Mouse (Mus musculus): ENCODE measurements around the gene Gm49320. TPM values are rescaled to one million over a fixed set of nuclear protein-coding genes. Genes with fewer than 3 reads are reported as not detected.

Gene Gm49320
- polyA plus RNA-seq, 1 experiment from 2014 or later, result not detected

DNA sequence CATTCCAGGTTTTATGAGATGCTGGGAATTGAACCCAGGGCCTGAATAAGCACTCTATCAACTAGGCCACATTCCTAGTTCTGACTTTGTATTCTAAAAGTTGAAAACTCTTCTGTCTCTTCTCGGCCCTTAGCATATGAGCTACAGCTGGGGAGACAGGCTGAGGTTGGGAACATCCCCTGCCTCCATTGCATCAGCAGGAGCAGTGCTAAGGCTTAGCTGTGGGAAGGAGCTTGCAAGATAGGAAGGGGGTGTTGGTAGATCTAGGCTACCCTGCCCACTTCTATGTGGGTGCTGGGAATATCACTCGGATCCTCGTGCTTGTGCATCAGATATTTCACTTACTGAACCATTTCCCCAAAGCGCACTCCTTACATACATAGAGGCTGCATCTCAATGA is 10.7 kb upstream of the Gm49320 start:
- Histone ChIP-seq H3K27ac (ENCODE audit: poor library complexity, severe bottlenecking) (no peak overlapping the region), H3K4me2 (no peak overlapping the region), H3K4me3 (no peak overlapping the region), H3K9ac (no peak overlapping the region), H3K27me3 (replicated peaks) (peaks cover 57% of the 10 kb centered on the region), H3K4me1 (replicated peaks) (peaks cover 7% of the 10 kb centered on the region), H3K36me3 (no peaks in the 10 kb centered on the region), H3K9me3 (replicated peaks) (no peaks in the 10 kb centered on the region)
- WGBS, result 86% methylated on average over 4 of the region's 4 CpGs
- ATAC-seq (ENCODE audit: insufficient number of reproducible peaks, low FRiP score), result no peak

DNA sequence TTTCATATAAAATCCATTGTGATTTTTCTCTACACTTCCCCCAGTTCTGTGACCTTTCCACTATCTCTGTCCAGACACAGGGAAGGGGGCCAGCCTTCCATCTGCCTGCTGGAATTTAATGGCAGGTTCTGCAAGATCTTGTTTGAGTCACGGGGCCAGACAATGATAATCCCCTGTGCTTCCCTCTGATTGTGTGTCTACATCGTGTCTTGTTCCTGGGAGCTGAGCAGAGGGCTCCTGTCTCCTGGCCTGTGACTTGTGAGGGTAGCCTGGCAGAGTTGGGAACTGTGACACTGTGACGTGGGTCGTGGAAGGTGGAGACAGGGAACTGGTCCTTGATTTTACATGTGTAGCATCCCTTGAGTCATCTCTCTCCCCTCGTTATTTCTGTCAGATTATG is 8.9 kb upstream of the Gm49320 start:
- Histone ChIP-seq H3K36me3 (no peaks in the 10 kb centered on the region), H3K27ac (ENCODE audit: poor library complexity, severe bottlenecking) (no peak overlapping the region), H3K9ac (no peak overlapping the region), H3K4me1 (replicated peaks) (peaks cover 7% of the 10 kb centered on the region), H3K27me3 (replicated peaks) (peaks cover 51% of the 10 kb centered on the region), H3K4me3 (no peak overlapping the region), H3K4me2 (no peak overlapping the region), H3K9me3 (replicated peaks) (no peaks in the 10 kb centered on the region)
- 58% methylated on average over 5 of the region's 5 CpGs for WGBS
- no peak for ATAC-seq (ENCODE audit: insufficient number of reproducible peaks, low FRiP score)

DNA sequence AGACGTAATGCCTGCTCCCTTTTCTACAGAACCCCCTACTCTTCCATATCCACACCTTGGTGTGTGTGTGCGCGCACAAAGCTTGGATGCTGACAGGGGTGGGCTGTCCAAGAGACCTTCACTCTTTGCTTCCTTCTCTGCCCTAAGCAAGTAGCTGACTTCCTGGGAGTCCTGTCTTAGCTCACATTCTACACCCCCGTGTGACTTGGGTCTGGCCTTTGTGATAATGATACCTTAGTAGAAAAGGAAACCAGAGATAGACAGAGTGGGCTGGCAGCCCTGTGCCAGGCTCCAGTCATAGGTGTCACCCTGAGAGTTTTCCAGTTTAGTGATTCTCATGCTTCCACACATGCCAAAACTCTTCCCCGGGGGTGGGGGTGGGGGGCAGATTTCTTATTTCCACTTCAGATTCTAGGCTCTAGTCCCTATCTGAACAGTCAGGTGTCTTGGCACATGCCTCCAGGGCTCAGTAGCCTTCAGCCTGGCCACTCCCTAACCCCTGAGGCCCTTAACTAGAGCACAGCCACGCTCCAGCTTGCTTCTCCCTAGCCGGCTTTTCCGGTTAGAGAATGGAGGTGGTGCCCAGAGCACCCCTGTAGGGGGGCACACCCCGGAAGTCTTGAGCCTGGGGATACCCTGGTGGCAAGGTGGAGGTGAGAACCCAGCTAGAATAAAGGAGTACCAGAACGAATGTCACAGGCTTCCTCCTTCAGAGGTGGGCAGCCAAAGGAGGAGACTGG is 7.9 kb upstream of the Gm49320 start:
- Histone ChIP-seq H3K9ac (no peak overlapping the region), H3K27me3 (replicated peaks) (peaks cover 55% of the 10 kb centered on the region), H3K4me3 (no peak overlapping the region), H3K4me2 (no peak overlapping the region), H3K9me3 (replicated peaks) (no peaks in the 10 kb centered on the region), H3K27ac (ENCODE audit: poor library complexity, severe bottlenecking) (no peak overlapping the region), H3K36me3 (no peaks in the 10 kb centered on the region), H3K4me1 (replicated peaks) (peaks cover 7% of the 10 kb centered on the region)
- no peak for ATAC-seq (ENCODE audit: insufficient number of reproducible peaks, low FRiP score)
- 44% methylated on average over 10 of the region's 10 CpGs for WGBS

DNA sequence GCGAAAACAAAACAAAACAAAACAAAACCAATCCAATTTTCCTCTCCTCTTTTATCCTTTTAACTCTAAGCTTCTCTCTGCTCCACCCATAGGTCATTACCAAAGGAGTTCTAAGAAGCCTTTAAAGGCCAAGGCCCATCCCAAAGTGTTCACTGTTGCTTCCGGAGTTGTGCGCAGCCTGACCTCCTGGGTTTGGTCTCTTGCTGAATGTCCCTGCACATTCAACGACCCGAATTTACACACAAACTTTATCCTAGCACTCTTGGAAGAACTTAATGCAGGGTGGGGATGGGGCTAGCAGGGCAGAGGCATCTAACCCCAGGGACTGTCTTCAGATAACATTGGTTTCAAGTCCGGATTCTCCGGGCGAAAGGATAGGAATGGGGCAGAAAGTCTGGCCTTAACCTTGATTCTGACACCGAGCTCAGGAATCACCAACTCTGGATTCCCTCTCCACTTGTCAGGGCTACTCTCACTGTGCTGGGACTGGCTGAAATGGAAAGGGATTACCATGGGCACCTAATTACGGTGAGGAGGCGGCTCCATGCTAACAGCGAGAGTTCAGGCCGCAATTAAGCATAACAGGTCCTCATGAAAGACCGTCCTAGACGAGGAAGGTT is 741 bp upstream of the Gm49320 start:
- WGBS, result 15% methylated on average over 15 of the region's 15 CpGs
- Histone ChIP-seq H3K9ac (peak overlapping the region; percentile 79), H3K4me1 (replicated peaks) (peaks cover 23% of the 10 kb centered on the region), H3K36me3 (peaks cover 21% of the 10 kb centered on the region), H3K4me3 (peak overlapping the region; percentile 65), H3K4me2 (peak overlapping the region; percentile 76), H3K9me3 (replicated peaks) (no peaks in the 10 kb centered on the region), H3K27ac (ENCODE audit: poor library complexity, severe bottlenecking) (peak overlapping the region; percentile 89), H3K27me3 (replicated peaks) (peaks cover 15% of the 10 kb centered on the region)
- ATAC-seq (ENCODE audit: insufficient number of reproducible peaks, low FRiP score), result no peak; the same call in 1 of the 2 replicates

GRCm38 (mm10) chr8:4239193-4239890 is 677 bp downstream of the Gm49320 start:
- Histone ChIP-seq H3K4me3 (peak overlapping the region; percentile 65), H3K9ac (peak overlapping the region; percentile 81), H3K27ac (ENCODE audit: poor library complexity, severe bottlenecking) (peak overlapping the region; percentile 89), H3K4me1 (replicated peaks) (peaks cover 23% of the 10 kb centered on the region), H3K9me3 (replicated peaks) (no peaks in the 10 kb centered on the region), H3K36me3 (peaks cover 35% of the 10 kb centered on the region), H3K4me2 (peak overlapping the region; percentile 76), H3K27me3 (replicated peaks) (peaks cover 15% of the 10 kb centered on the region)
- no peak; the same call in 1 of the 2 replicates for ATAC-seq (ENCODE audit: insufficient number of reproducible peaks, low FRiP score)
- 12% methylated on average over 19 of the region's 19 CpGs for WGBS

DNA sequence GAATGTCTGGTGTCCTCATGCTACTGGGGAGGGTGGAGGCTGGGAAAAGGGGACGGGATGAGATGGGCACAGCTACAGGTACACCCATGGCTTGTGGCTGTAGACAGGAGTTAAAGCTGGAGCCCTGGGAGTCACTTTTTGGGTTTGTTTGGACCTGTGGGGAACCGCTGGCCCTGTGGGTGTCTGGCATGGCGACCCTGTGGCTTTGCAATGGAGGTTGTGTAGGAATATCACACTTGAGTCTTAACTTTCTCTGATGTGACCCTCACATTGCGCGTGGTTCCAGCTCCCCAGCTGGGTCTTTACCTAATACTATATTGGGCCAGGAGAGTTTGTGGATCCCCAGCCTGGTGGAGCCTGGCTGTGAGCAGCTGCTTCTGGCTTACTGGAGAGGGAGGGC is 6.4 kb downstream of the Gm49320 start:
- H3K4me1 ChIP-seq (replicated peaks), result peaks cover 32% of the 10 kb centered on the region
- no peaks in the 10 kb centered on the region for H3K27me3 ChIP-seq (replicated peaks)
- H3K9me3 ChIP-seq (replicated peaks), result no peaks in the 10 kb centered on the region
- no peak for ATAC-seq (ENCODE audit: insufficient number of reproducible peaks, low FRiP score)
- no peak overlapping the region for H3K4me2 ChIP-seq
- H3K4me3 ChIP-seq, result no peak overlapping the region
- peaks cover 76% of the 10 kb centered on the region for H3K36me3 ChIP-seq
- 91% methylated on average over 5 of the region's 5 CpGs for WGBS
- H3K9ac ChIP-seq, result no peak overlapping the region
- H3K27ac ChIP-seq (ENCODE audit: poor library complexity, severe bottlenecking), result no peak overlapping the region

GRCm38 (mm10) chr8:4245737-4246136 is 7.1 kb downstream of the Gm49320 start:
- Histone ChIP-seq H3K27ac (ENCODE audit: poor library complexity, severe bottlenecking) (no peak overlapping the region), H3K9me3 (replicated peaks) (no peaks in the 10 kb centered on the region), H3K4me3 (no peak overlapping the region), H3K36me3 (peaks cover 71% of the 10 kb centered on the region), H3K9ac (no peak overlapping the region), H3K4me1 (replicated peaks) (peaks cover 32% of the 10 kb centered on the region), H3K4me2 (no peak overlapping the region), H3K27me3 (replicated peaks) (no peaks in the 10 kb centered on the region)
- 82% methylated on average over 13 of the region's 13 CpGs for WGBS
- ATAC-seq (ENCODE audit: insufficient number of reproducible peaks, low FRiP score), result no peak

- Histone ChIP-seq H3K9me3 (replicated peaks) (no peaks in the 10 kb centered on the region), H3K4me3 (no peak overlapping the region), H3K4me1 (replicated peaks) (peaks cover 28% of the 10 kb centered on the region), H3K27me3 (replicated peaks) (no peaks in the 10 kb centered on the region), H3K36me3 (peaks cover 61% of the 10 kb centered on the region), H3K4me2 (no peak overlapping the region), H3K9ac (no peak overlapping the region), H3K27ac (ENCODE audit: poor library complexity, severe bottlenecking) (no peak overlapping the region)
- no peak for ATAC-seq (ENCODE audit: insufficient number of reproducible peaks, low FRiP score)
- 86% methylated on average over 8 of the region's 8 CpGs for WGBS
Observed at GRCm38 (mm10) chr8:4247241-4247640, 8.6 kb downstream of the Gm49320 start.

GRCm38 (mm10) chr8:4247951-4248540 is 9.4 kb downstream of the Gm49320 start, which contains the start of gene Tgfbr3l:
TSS of gene Tgfbr3l (plus strand) at chr8:4248214.
- 75% methylated on average over 15 of the region's 15 CpGs for WGBS
- H3K36me3 ChIP-seq, result peaks cover 54% of the 10 kb centered on the region
- H3K4me1 ChIP-seq (replicated peaks), result peaks cover 32% of the 10 kb centered on the region
- H3K4me3 ChIP-seq, result no peak within 1 kb of the TSS
- H3K9ac ChIP-seq, result peak within 1 kb of the TSS; percentile 55; the same call in 1 of the 2 replicates
- no peaks in the 10 kb centered on the region for H3K27me3 ChIP-seq (replicated peaks)
- H3K9me3 ChIP-seq (replicated peaks), result no peaks in the 10 kb centered on the region
- no peak for ATAC-seq (ENCODE audit: insufficient number of reproducible peaks, low FRiP score)
- peak within 1 kb of the TSS; percentile 27; the same call in 1 of the 2 replicates for H3K27ac ChIP-seq (ENCODE audit: poor library complexity, severe bottlenecking)
- peak within 1 kb of the TSS; percentile 52 for H3K4me2 ChIP-seq

GRCm38 (mm10) chr8:4249213-4249612 is 10.5 kb downstream of the Gm49320 start:
- Histone ChIP-seq H3K4me3 (peak overlapping the region; percentile 15; the same call in 1 of the 2 replicates), H3K9ac (peak overlapping the region; percentile 55; the same call in 1 of the 2 replicates), H3K27ac (ENCODE audit: poor library complexity, severe bottlenecking) (peak overlapping the region; percentile 27; the same call in 1 of the 2 replicates), H3K36me3 (peaks cover 42% of the 10 kb centered on the region), H3K4me2 (peak overlapping the region; percentile 52), H3K27me3 (replicated peaks) (no peaks in the 10 kb centered on the region), H3K9me3 (replicated peaks) (no peaks in the 10 kb centered on the region), H3K4me1 (replicated peaks) (peaks cover 38% of the 10 kb centered on the region)
- no peak for ATAC-seq (ENCODE audit: insufficient number of reproducible peaks, low FRiP score)
- 5% methylated on average over 29 of the region's 29 CpGs for WGBS
